Mouse (Mus musculus): Measurements from ENCODE around the gene Fn1. TPM values are rescaled to one million over a fixed set of nuclear protein-coding genes. Genes with fewer than 3 reads are reported as not detected.
A peak's percentile ranks its signal among the peaks of the same experiment; 100 is the strongest.

Fn1 gene
- total RNA-seq, 2 experiments from 2014 or later: 147 to 216 TPM

DNA sequence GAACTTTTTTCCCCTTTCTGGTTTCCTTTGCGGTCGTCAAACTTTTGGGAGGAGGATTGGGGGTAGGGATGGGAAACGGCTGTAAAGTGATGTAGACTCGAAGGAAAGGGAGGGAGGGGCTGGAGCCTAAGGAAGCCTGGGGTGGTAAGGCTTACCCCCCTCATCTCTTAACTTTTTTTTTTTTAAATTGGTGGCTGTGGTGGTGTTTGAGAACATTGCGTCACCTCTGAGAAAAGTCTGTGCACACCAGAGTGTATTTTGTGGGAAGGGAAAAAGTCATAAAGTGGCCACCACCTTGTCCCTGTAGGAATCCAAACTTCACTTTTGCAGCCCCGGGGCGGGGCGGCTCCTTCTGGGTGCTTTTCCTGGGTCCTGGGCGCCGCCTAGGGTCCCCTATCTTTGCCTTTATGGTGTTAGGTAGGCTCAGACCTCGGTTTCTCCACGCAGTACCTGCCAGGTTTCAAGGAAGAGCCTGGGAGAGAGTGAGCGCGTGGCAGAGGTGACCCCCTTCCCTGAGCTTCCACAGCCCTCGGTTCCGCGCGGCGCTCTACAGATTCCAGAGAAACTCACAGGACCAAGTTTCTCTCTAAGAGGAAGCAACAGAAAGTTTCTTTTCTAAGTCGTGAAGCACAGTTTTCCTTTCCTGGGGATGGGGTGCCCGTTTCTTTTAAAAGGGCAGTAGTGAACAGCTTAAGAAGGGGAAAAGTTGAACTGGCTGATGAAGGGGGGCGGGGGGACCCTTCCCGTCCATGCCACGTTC lies 580 bp upstream of the Fn1 start:
- peak; percentile 12 for DNase-seq
- intact Hi-C loops (cut with DNase I; ENCODE audit: low total_unique reads): no loop called here

DNA sequence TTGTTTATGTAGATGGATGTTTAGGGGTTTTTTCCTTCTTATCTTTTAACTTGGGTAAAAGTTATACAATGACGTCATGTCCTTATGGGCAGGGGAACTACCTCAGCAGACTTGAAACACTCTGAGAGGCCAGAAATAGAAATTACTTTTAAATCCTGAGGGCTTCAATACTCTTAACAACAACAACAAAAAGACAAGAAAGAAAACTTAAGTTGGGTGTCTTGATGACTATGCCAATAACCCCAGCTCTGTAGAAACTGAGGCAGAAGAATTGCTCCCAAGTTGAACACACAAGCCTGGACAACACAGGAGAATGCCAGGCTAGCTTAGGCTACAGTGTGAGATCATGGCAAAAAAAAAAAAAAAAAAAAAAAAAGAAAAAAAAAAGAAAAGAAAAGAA lies 1.2 kb downstream of the Fn1 start:
- intact Hi-C loops (cut with DNase I; ENCODE audit: low total_unique reads): no loop called here
- no peak for DNase-seq

DNA sequence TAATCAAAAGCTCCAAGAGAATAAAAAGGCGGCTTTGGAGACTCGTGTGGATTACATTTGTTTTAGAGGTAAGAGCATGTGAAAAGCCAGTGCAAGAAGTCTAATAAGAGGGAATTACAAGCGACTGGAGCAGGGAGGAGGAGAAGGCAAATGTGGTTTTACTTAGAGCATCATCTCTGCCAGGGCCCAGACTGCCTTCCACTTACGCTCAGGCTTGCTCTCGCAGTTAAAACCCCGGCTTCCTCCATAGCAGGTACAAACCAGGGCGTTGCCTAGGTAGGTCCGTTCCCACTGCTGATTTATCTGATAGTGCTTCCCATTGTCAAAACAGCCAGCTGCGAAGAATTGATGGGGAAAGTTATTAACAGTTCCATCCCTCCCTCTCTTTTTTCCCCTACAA lies 1.7 kb downstream of the Fn1 start:
- no peak for DNase-seq
- intact Hi-C loops (cut with DNase I; ENCODE audit: low total_unique reads): no loop called here

DNA sequence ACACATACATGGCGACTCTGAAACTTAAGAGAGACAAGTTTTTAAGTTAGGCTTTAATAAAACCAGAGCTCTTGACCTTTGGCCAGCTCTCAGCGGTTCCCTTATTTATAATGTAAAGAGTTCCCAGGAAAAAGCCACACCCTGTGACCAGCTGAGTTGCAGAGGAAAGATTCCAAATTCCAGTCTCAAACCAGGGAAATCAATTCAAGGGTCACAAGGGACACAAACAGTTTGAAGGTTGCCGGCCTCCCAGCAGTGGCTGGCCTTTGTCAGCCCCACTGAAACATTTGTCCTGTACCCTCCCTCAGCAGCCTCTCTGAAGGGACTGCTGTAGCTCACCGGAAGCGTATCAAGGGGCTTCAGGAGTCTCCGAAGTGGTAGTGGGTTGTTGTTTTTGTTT lies 2.3 kb downstream of the Fn1 start:
- DNase-seq: no peak
- intact Hi-C loops (cut with DNase I; ENCODE audit: low total_unique reads): no loop called here

DNA sequence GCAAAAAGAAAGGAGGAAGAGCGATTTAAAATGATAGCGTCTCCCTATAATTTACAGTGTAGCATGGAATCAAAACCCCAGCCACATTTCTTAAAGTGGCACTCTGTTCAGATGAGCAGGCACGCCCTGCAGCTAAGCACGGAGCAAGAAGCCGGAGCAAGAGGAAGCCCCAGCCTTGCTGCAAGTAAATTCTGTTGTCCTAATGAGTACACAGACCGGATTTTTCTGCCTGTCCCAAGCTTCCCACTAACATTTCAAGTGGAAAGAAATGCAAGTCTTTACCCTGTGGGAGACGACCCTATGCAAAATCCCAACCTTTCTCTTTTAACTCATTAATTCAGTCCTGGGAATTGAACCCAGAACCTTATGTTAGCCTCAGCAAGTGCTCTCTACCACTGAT lies 4.8 kb downstream of the Fn1 start:
- DNase-seq: no peak
- intact Hi-C loops (cut with DNase I; ENCODE audit: low total_unique reads): no loop called here

DNA sequence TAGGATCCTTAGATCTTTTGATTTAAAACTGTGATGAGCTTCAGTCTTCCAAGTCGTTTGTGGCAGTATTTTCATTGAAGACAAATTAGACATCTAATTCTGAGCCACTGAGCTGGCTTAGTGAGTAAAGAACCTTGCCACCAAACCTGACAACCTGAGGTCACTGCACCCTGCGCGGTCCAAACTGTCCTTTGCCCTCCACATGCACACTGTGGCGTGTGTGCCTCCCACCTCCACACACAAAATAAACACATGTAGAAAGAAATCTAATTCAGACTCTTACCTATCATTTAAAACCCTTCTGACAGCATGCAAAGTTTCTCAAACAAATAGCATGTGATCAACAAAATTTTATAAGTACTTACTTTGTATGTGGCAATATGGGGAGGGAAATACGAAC lies 6.2 kb downstream of the Fn1 start:
- intact Hi-C loops (cut with DNase I; ENCODE audit: low total_unique reads): no loop called here

DNA sequence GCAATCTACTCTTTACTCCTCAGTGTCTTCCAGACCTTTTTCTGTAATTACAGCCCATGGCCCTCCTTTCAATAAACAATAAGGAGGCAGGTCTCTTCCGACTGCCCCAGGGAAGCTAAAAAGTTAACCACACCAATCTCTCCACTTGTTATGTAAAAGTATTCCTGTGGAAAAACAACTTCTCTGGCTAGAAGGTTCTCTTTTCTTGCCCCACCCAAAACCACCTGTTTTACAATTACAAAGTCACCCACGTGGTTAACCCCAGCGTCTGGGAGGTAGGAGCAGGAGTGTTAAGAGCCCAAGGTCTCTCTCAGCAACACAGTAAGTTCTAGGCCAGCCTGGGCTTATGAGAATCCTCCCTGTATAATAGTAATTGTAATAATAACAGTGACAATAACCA lies 7.0 kb downstream of the Fn1 start:
- intact Hi-C loops (cut with DNase I; ENCODE audit: low total_unique reads): no loop called here
- no peak for DNase-seq

More for the DNA sequence above, 6.2 kb downstream of the Fn1 start:
- DNase-seq: no peak

DNA sequence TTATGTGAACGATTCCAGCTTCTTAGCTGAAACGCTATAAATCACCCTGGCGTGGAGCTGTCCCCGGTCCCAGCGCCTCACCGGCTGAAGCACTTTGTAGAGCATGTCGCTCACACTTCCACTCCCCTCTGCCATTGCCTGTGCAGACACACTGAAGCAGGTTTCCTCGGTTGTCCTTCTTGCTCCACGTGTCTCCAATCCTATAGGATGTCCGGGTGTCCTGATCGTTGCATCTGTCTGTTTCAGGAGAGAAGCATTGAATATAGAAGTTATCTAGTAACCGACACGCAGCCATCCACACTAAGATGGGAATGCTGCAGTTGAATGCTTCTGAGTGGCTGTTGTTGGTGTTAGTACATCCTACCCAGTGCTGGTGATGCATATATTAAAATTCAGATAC lies 7.5 kb downstream of the Fn1 start:
- no peak for DNase-seq
- intact Hi-C loops (cut with DNase I; ENCODE audit: low total_unique reads): no loop called here

DNA sequence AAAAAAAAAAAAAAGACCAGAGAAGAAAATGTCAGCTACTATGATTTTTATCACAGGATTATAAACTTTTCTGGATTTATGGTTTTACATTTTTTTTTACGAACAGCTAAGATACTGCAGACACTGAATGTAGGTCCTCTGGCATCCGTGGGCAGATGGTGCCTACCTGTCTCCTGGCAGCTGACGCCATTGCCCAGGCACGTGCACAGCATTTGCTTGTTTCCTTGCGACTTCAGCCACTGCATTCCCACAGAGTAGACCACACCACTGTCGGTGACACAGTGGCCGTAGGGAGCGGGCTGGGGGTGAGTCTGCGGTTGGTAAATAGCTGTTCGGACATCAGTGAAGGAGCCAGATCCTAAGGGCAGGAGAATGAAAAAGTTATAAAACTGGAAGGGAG lies 10.2 kb downstream of the Fn1 start:
- intact Hi-C loops (cut with DNase I; ENCODE audit: low total_unique reads): no loop called here

DNA sequence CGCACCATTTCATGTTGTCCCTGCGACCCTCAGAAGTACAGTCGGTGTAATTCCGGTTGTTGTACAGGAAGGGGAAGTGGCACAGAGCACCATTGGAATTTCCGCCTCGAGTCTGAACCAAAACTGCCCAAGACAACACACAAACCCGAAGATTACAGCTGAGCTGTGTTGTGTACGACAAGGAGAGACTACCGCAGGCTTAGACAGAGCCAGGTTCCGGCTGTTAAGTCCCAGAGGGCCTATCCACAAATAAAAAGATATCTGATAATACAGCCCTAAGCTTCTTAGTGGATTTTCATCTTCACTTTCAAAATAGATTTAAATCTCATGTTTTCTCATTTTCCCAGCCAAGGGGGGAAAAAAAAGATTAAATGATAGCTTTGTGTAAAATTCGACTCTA lies 11.8 kb downstream of the Fn1 start:
- DNase-seq: no peak
- intact Hi-C loops (cut with DNase I; ENCODE audit: low total_unique reads): no loop called here

More for the DNA sequence above, 10.2 kb downstream of the Fn1 start:
- no peak for DNase-seq

DNA sequence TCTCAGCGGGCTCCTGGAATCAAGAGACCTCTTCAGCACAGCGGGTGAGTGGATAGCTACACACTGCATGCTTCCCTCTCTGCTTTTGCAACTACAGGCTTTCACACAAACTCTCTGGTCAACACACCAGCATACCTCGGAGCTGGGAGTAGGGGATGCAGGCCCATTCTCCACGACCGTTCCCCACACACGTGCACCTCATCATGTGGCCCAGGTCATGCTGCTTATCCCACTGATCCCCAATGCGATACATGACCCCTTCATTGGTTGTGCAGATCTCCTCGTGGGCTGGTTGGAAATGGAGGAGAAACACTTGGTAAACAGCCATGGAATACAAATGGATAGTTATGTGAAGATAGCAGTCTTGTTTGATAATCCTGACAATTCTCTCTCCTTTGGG lies 12.8 kb downstream of the Fn1 start:
- intact Hi-C loops (cut with DNase I; ENCODE audit: low total_unique reads): no loop called here
- no peak for DNase-seq

DNA sequence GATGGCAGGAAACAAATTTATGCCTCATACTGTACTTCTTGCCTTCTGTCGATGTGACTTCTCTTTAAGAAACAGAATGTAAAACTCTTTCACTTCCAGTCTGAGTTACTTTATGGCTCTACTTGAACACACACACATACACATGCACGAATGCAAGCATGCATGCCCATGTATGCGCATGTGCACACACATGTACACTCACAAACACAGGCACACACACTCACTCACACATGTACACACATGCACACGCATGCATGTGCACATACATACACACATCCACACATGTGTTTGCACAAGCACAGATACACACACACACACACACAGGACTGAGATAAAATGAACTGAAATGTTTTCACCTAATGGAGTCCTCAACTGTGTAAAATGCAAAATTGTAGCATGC lies 16.3 kb downstream of the Fn1 start:
- DNase-seq: no peak
- intact Hi-C loops (cut with DNase I; ENCODE audit: low total_unique reads): no loop called here

DNA sequence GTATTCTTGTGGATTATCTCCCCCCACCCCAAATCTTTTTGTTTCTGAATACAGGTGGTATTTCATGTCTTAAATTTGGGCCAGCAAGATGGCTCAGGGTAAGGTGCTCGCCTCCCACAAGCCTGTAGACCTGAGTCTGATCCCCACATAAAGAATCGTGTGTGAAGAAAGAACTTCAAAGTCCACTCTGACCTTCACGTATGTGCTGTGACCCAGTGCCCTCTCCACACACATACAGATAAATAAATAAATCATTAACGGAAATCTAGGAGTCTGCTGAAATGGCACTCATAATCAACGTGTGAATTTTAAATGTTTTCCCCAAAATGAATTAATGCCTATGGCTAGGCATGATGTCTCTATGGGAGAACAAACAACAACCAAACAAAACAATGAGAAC lies 16.9 kb downstream of the Fn1 start:
- no peak for DNase-seq
- intact Hi-C loops (cut with DNase I; ENCODE audit: low total_unique reads): no loop called here

DNA sequence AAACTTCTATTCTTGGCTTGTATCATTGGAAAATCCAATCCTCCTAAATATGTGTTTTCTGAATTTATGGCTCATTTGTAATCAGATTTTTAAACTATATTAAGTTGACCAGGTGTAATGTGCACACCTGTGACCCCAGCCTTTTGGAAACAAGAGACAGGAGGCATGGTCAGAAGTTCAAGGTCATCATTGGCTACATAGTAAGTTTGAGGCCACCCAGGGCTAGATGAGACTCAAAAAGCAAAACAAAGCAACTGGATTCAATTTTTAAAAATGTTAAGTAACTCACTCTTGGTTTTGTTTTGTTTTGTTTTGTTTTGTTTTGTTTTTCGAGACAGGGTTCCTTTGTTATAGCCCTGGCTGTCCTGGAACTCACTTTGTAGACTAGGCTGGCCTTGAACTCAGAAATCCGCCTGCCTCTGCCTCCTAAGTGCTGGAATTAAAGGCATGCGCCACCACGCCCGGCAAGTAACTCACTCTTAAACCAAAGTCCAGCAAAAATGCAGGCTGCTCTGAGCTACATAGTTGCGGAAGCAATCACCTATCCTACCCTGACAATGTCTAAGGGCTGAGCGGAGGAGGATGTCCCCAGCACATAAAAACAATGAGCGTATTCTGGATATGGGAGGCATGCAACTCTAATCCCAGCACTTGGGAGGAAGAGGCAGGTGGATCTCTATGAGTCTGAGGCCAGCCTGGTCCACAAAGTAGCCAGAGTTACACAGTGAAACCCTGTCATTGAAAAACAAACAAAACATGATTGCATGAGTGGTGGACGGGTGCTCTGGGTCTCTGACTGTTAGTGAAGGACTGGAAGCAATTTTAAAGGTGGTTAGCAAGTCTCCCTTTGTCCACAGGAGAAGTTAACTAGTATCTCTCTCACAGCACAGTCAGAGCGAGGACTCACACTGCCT lies 17.6 kb downstream of the Fn1 start:
- DNase-seq: no peak
- intact Hi-C loops (cut with DNase I; ENCODE audit: low total_unique reads): no loop called here

DNA sequence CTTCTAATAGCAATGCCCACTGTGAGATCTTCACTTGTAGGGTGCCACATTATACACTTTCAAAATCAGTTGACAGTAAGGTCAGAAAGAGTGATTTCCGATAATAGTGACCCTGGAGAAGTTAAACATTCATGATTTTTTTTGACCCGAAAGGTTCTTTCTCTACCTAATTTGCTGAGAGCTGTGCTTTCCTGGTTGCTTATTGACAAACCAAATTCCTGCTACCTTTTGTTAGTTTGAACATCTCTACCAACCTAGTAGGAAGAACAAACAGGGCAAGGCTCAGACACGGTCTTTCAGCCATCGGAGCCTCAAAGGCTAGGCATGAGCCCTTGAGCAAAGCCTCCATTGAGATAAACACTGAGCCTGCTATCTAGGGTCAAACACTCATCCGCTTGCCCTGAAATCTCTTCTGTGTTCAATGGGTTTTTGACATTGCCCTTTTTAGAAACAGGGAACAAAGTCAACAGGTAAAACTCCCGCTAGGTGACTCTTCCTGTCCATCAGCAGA lies 18.5 kb downstream of the Fn1 start:
- intact Hi-C loops (cut with DNase I; ENCODE audit: low total_unique reads): no loop called here
- no peak for DNase-seq

DNA sequence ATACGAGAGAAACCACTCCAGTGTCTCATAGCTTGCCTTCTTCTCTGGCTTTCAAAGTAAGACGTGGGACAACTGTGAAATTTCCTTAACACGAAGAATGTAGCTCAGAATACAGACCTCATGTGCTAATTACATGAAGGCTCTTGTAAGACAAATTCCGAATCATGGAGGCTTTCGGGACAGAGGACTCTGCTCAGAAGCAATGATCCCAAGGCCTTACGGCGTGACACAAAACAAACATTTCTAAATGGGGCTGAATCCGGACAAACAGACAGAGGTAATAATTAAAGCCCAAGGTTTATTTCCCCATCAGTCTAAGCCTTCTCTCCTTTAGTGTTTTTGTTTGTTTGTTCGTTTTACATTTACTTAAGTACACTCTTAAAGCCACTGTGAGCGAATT lies 20.6 kb downstream of the Fn1 start:
- intact Hi-C loops (cut with DNase I; ENCODE audit: low total_unique reads): no loop called here
- DNase-seq: no peak

DNA sequence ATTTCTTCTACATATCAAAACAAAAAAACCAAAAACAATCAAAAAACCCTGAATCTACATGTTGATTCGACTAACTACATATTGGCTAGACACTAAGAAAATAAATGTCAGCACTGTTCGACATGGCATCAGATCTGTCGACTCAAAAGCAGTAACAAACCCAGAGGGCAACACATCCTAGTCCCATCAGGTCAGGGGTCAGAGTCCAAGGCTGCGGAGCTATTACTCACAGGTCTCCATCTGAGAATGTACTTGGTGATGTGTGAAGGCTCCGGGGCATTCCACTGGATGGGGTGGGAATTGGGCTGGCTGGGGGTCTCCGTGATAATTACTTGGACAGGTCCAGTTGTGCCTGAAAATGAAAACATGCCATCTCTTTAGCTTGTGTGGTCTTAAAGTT lies 21.2 kb downstream of the Fn1 start:
- intact Hi-C loops (cut with DNase I; ENCODE audit: low total_unique reads): no loop called here
- no peak for DNase-seq

DNA sequence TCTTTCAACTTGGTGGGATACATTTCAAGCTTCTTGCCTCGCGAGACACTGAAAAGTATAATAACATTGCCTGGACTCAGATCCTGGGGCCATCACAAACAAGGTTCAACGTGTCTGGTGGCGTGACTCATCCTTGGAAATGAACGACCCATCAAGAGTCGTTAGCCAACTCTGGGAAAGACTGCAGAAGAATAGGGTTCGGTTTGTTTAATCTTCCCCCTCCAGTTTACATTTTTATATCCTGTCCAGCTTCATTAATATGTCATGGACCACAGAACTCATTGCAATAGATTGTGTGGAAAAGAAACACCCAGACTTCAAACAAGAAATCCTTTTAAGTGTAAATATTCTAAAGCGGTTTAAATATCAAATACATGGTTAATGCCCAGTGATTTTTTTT lies 22.8 kb downstream of the Fn1 start:
- intact Hi-C loops (cut with DNase I; ENCODE audit: low total_unique reads): no loop called here
- DNase-seq: no peak

DNA sequence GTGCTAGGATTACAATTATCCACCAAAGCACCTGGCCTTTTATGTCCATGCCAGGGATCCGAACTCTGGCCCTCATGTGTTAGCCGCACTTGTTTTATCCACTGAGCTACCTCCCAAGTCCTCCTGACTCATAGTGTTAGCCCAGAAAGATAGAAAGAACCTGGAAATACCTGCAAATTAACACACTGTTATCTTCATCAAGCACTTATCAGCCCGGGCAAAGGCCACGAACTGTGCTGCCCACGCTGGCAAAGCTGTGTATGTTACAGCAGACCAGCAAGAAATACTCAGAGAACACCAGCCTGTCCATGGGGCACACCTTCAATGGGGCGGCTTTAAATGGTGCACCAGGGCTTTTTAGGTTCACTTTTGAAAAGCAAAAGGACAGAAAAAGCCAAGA lies 29.4 kb downstream of the Fn1 start:
- intact Hi-C loops (cut with DNase I; ENCODE audit: low total_unique reads): no loop called here

DNA sequence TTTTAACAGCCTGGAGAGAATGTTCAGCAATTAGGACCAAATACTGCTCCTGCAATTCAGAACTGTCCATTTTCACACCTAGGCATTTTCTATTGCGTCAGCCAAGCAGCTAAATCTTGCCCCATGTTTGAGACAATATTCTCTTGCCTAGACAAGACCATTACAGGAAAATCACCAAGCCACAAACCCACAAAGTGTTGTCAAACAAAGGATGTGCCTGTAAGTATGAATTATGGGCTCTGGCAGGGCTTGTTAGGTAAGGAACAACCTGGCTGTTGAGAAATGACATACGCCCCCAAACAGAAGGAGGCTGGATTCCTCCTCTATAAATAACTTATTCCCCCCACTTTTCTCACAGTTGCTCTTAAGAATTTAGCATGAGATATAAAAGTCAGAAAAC lies 31.5 kb downstream of the Fn1 start:
- intact Hi-C loops (cut with DNase I; ENCODE audit: low total_unique reads): no loop called here
- no peak for DNase-seq

More for the DNA sequence above, 29.4 kb downstream of the Fn1 start:
- no peak for DNase-seq
